Mouse (Mus musculus) MEL (cell line): ENCODE results near the gene Pex11b. TPM values are rescaled to one million over a fixed set of nuclear protein-coding genes. Genes with fewer than 3 reads are reported as not detected.
A peak's percentile ranks its signal among the peaks of the same experiment; 100 is the strongest.

Source experiments
- DNase-seq: peaks from one replicate; pipeline ENCODE4 v3.0.0; 2011; ENCODE audit warnings: low read depth, low spot score
- H3K27ac ChIP-seq: 2 replicates; pipeline ENCODE4 v1.5.1; 2012; ENCODE audit warnings: low read depth, mild to moderate bottlenecking, control low read depth, low read length, moderate library complexity; ENCODE audit not compliant: control insufficient read depth
- H3K27me3 ChIP-seq, 2 experiments: fragments of 150-350 bp in 1 of 2; sonication (generic) in 1 of 2; 2 replicates each; pipeline ENCODE4 v1.6.1; 2012; ENCODE audit warnings: low read length in 2 of 2, mild to moderate bottlenecking in 2 of 2, improper control_type of control experiment in 1 of 2, moderate library complexity in 1 of 2; ENCODE audit not compliant: insufficient read depth in 2 of 2, control insufficient read depth in 1 of 2
- H3K36me3 ChIP-seq, 2 experiments: 2 replicates each; pipeline ENCODE4 v1.6.1; 2012 to 2014; ENCODE audit warnings: low read length in 2 of 2, improper control_type of control experiment in 1 of 2, inconsistent platforms in 1 of 2, mild to moderate bottlenecking in 1 of 2; ENCODE audit not compliant: insufficient read depth in 2 of 2, control insufficient read depth in 1 of 2
- H3K4me1 ChIP-seq, 2 experiments: fragments of 150-350 bp in 1 of 2; sonication (generic) in 1 of 2; 2 replicates each; pipeline ENCODE4 v1.6.1; 2012; ENCODE audit warnings: low read length in 2 of 2, improper control_type of control experiment in 1 of 2, mild to moderate bottlenecking in 1 of 2; ENCODE audit not compliant: insufficient read depth in 2 of 2, control insufficient read depth in 1 of 2
- H3K4me3 ChIP-seq, 2 experiments: fragments of 150-350 bp in 1 of 2; sonication (generic) in 1 of 2; 2 replicates each; pipeline ENCODE4 v1.5.1; 2012; ENCODE audit warnings: low read depth in 2 of 2, low read length in 2 of 2, mild to moderate bottlenecking in 2 of 2, moderate library complexity in 2 of 2, control low read depth in 1 of 2, improper control_type of control experiment in 1 of 2; ENCODE audit not compliant: control insufficient read depth in 1 of 2, insufficient read depth in 1 of 2
- H3K79me2 ChIP-seq: 2 replicates; pipeline ENCODE4 v1.6.1; 2012; ENCODE audit warnings: mild to moderate bottlenecking, low read length, moderate library complexity; ENCODE audit not compliant: control insufficient read depth, poor library complexity, insufficient read depth
- H3K9ac ChIP-seq: 2 replicates; pipeline ENCODE4 v1.6.1; 2012; ENCODE audit warnings: low read depth, mild to moderate bottlenecking, control low read depth, low read length, moderate library complexity; ENCODE audit not compliant: control insufficient read depth, poor library complexity, severe bottlenecking
- H3K9me3 ChIP-seq: fragments of 150-350 bp; sonication (generic); replicated peaks from 2 replicates; pipeline ENCODE4 v1.6.1; 2012; ENCODE audit warnings: mild to moderate bottlenecking, low read length, improper control_type of control experiment, moderate library complexity; ENCODE audit not compliant: insufficient read depth
- BHLHE40 ChIP-seq: IDR thresholded peaks from 2 replicates; pipeline ENCODE4 v1.6.1; 2012; ENCODE audit warnings: low read depth, mild to moderate bottlenecking, inconsistent platforms, low read length, improper control_type of control experiment, borderline replicate concordance
- CHD1 ChIP-seq: IDR thresholded peaks from 2 replicates; pipeline ENCODE4 v1.6.1; 2012; ENCODE audit warnings: low read depth, mild to moderate bottlenecking, inconsistent platforms, low read length, improper control_type of control experiment
- CTCF ChIP-seq, 3 experiments: IDR thresholded peaks in 2 of 3; conservative IDR thresholded peaks in 1 of 3; 2 replicates each; pipeline ENCODE4 v1.5.1; 2011 to 2012; ENCODE audit warnings: low read length in 3 of 3, low read depth in 2 of 3, mild to moderate bottlenecking in 2 of 3, improper control_type of control experiment in 1 of 3, inconsistent platforms in 1 of 3, mixed read lengths in 1 of 3, moderate library complexity in 1 of 3; ENCODE audit not compliant: control insufficient read depth in 1 of 3, insufficient read depth in 1 of 3, poor library complexity in 1 of 3, severe bottlenecking in 1 of 3
- E2F4 ChIP-seq: IDR thresholded peaks from 2 replicates; pipeline ENCODE4 v1.6.1; 2011; ENCODE audit warnings: low read depth, low read length, improper control_type of control experiment, borderline replicate concordance
- ETS1 ChIP-seq: IDR thresholded peaks from 2 replicates; pipeline ENCODE4 v1.6.1; 2012; ENCODE audit warnings: low read depth, mild to moderate bottlenecking, inconsistent platforms, low read length, improper control_type of control experiment, moderate library complexity
- GABPA ChIP-seq: IDR thresholded peaks from 2 replicates; pipeline ENCODE4 v1.6.1; 2012; ENCODE audit warnings: low read depth, mild to moderate bottlenecking, inconsistent platforms, low read length, improper control_type of control experiment, moderate library complexity
- GATA1 ChIP-seq: IDR thresholded peaks from 2 replicates; pipeline ENCODE4 v1.6.1; 2011; ENCODE audit warnings: low read depth, low read length, improper control_type of control experiment
- POLR2A ChIP-seq, 2 experiments: IDR thresholded peaks; 2 replicates each; pipeline ENCODE4 v1.6.1; 2011 to 2012; ENCODE audit warnings: low read length in 2 of 2, mild to moderate bottlenecking in 2 of 2, control low read depth in 1 of 2, improper control_type of control experiment in 1 of 2, low read depth in 1 of 2, moderate library complexity in 1 of 2; ENCODE audit not compliant: control insufficient read depth in 1 of 2, insufficient read depth in 1 of 2, poor library complexity in 1 of 2
- POLR2AphosphoS2 ChIP-seq: IDR thresholded peaks from 2 replicates; pipeline ENCODE4 v1.6.1; 2011; ENCODE audit warnings: low read length, improper control_type of control experiment
- TBP ChIP-seq: IDR thresholded peaks from 2 replicates; pipeline ENCODE4 v1.8.0; 2011; ENCODE audit warnings: low read depth, low read length, improper control_type of control experiment
- UBTF ChIP-seq: IDR thresholded peaks from 2 replicates; pipeline ENCODE4 v1.6.1; 2012; ENCODE audit warnings: low read depth, mild to moderate bottlenecking, inconsistent platforms, low read length, improper control_type of control experiment, moderate library complexity, borderline replicate concordance; ENCODE audit not compliant: insufficient read depth
- USF1 ChIP-seq: IDR thresholded peaks from 2 replicates; pipeline ENCODE4 v1.6.1; 2014; ENCODE audit warnings: low read depth, mild to moderate bottlenecking, inconsistent platforms, low read length, improper control_type of control experiment, moderate library complexity
- ZKSCAN1 ChIP-seq: IDR thresholded peaks from 2 replicates; pipeline ENCODE4 v1.6.1; 2012; ENCODE audit warnings: low read depth, mild to moderate bottlenecking, inconsistent platforms, low read length, improper control_type of control experiment, moderate library complexity
- ZMIZ1 ChIP-seq: IDR thresholded peaks from 2 replicates; pipeline ENCODE4 v1.6.1; 2012; ENCODE audit warnings: low read depth, mild to moderate bottlenecking, inconsistent platforms, low read length, improper control_type of control experiment, moderate library complexity
- ZNF384 ChIP-seq: IDR thresholded peaks from 2 replicates; pipeline ENCODE4 v1.6.1; 2012; ENCODE audit warnings: low read depth, mild to moderate bottlenecking, inconsistent platforms, low read length, improper control_type of control experiment
- polyA plus RNA-seq, 2 experiments: library from polyadenylated mRNA; stranded (reverse) in 1 of 2; unstranded in 1 of 2; fragments of >175 nt in 1 of 2; fragments of >200 nt in 1 of 2; gene quantifications; 2 replicates each; pipeline versions ENCODE4 v1.2.1 to v1.2.4; 2012; ENCODE audit warnings: low replicate concordance in 2 of 2, low read depth in 1 of 2; ENCODE audit not compliant: insufficient read length in 2 of 2, insufficient read depth in 1 of 2, missing spikeins in 1 of 2
- total RNA-seq: library from RNA; depleted of rRNA; stranded (reverse); fragments of 300-350 nt; gene quantifications from 2 replicates; pipeline ENCODE4 v1.2.3, GENCODE M21; 2012

Pex11b gene
- total and polyA plus RNA-seq, 3 experiments = 38.2 to 82.8 TPM; not detected in 1

DNA sequence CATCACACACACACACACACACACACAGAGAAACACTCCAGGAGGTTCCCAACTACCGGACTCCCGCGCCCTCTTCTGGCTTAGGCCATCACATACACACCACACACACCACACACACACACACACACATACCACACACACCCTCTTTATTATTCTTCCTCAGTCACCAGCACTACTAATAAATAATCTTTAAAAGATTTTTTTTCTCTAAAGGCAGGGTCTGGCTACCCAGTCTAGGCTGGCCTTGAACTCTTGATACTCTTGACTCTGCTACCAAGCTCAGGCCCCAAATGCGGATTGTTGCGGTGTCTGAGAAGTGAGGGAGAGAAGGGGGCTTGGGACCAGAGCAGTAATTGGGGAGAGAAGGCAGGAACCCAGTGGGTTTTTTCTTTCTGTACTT is 40.3 kb upstream of the Pex11b start:
- no peaks in the 10 kb centered on the region for H3K27me3 ChIP-seq
- TF ChIP-seq TBP (no peak), POLR2A (IDR thresholded peaks at IDR 0.05; ENCODE audit: control insufficient read depth in 1 of 2, insufficient read depth in 1 of 2, low read depth in 1 of 2, low read length in 2 of 2, poor library complexity in 1 of 2) (no peak), CTCF (IDR thresholded peaks at IDR 0.05 in 2 of 3, conservative IDR thresholded peaks at IDR 0.05 in 1 of 3; ENCODE audit: control insufficient read depth in 1 of 3, insufficient read depth in 1 of 3, low read depth in 2 of 3, low read length in 3 of 3, poor library complexity in 1 of 3, severe bottlenecking in 1 of 3) (peak in 1 of 3 experiments; percentile 20; a peak in 1 of 6 replicates), UBTF (no peak), BHLHE40 (no peak), USF1 (no peak), POLR2AphosphoS2 (no peak), GABPA (no peak), ETS1 (no peak)
- H3K27ac ChIP-seq = no peak overlapping the region
- peaks cover 0 to 5% of the 10 kb centered on the region in 2 experiments; a peak in 2 of 4 replicates for H3K36me3 ChIP-seq
- peaks cover 3% of the 10 kb centered on the region; the same call in 1 of the 2 replicates for H3K79me2 ChIP-seq
- H3K9ac ChIP-seq = no peak overlapping the region
- H3K4me3 ChIP-seq = no peak overlapping the region
- peaks cover 4 to 7% of the 10 kb centered on the region in 2 experiments; a peak in 3 of 4 replicates for H3K4me1 ChIP-seq
- DNase-seq = peak; percentile 34
- no peaks in the 10 kb centered on the region for H3K9me3 ChIP-seq

DNA sequence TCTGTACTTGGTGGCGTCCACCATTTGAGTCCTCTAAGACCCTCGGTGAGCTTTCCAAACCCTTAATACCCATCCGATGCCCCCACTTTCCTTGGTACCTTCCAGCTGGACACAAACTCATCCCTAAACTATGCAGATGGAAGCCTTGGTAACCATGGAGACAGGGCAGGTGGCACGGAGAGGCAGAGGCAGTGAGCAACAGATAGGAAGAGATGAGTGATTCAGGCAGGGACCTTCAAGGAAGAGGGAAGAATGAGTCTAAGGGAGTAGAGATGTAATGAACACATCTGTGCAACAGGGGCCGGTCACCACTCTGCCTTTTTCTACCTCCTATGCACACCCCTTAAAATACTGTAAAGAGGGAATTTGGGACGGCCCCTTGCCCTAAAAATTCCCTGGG is 39.5 kb upstream of the Pex11b start:
- Histone ChIP-seq H3K27ac (no peak overlapping the region), H3K9me3 (no peaks in the 10 kb centered on the region), H3K4me3 (no peak overlapping the region), H3K4me1 (peaks cover 9 to 10% of the 10 kb centered on the region in 2 experiments; a peak in 3 of 4 replicates), H3K9ac (no peak overlapping the region), H3K79me2 (peaks cover 3% of the 10 kb centered on the region; the same call in 1 of the 2 replicates), H3K36me3 (peaks cover 0 to 10% of the 10 kb centered on the region in 2 experiments; a peak in 2 of 4 replicates), H3K27me3 (no peaks in the 10 kb centered on the region)
- TF ChIP-seq ZNF384 (no peak), CHD1 (no peak), GATA1 (no peak), ZMIZ1 (no peak), ZKSCAN1 (no peak), E2F4 (no peak)
- DNase-seq = no peak
